Mouse (Mus musculus) neural tube, embryonic 13.5 days (tissue): ENCODE data around the gene Npc1l1. TPM values are rescaled to one million over a fixed set of nuclear protein-coding genes. Genes with fewer than 3 reads are reported as not detected.
"Not testable (repeated sequence)": the region's sequence is repeated elsewhere in the genome, so short reads cannot be mapped to it uniquely, and the experiment has no call there.

Experiments
- ATAC-seq: fragments of 200-750 bp; cut with Nextera tagmentation; 2 replicates; pipeline ENCODE4 v1.8.0; 2017; ENCODE audit warnings: low read depth, mild to moderate bottlenecking, moderate TSS enrichment, moderate library complexity
- H3K27ac ChIP-seq: fragments of 300-500 bp; sonication (generic); replicated peaks from 2 replicates; pipeline ENCODE4 v1.5.1; 2015; ENCODE audit warnings: moderate library complexity, mild to moderate bottlenecking, inconsistent platforms
- H3K27me3 ChIP-seq: fragments of 300-500 bp; sonication (generic); 2 replicates; pipeline ENCODE4 v1.6.1; 2015; ENCODE audit warnings: mild to moderate bottlenecking, inconsistent platforms
- H3K36me3 ChIP-seq: fragments of 300-500 bp; sonication (generic); 2 replicates; pipeline ENCODE4 v1.6.1; 2015; ENCODE audit warnings: mild to moderate bottlenecking, inconsistent platforms
- H3K4me1 ChIP-seq: fragments of 300-500 bp; sonication (generic); replicated peaks from 2 replicates; pipeline ENCODE4 v1.6.1; 2015; ENCODE audit warnings: inconsistent platforms
- H3K4me2 ChIP-seq: fragments of 300-500 bp; sonication (generic); 2 replicates; pipeline ENCODE4 v1.6.1; 2015; ENCODE audit warnings: inconsistent platforms, mild to moderate bottlenecking, moderate library complexity
- H3K4me3 ChIP-seq: fragments of 300-500 bp; sonication (generic); 2 replicates; pipeline ENCODE4 v1.5.1; 2015; ENCODE audit warnings: mild to moderate bottlenecking, inconsistent platforms
- H3K9ac ChIP-seq: fragments of 300-500 bp; sonication (generic); 2 replicates; pipeline ENCODE4 v1.6.1; 2015; ENCODE audit warnings: moderate library complexity, mild to moderate bottlenecking, inconsistent platforms
- H3K9me3 ChIP-seq: fragments of 300-500 bp; sonication (generic); 2 replicates; pipeline ENCODE4 v1.6.1; 2016; ENCODE audit warnings: inconsistent platforms
- WGBS: fragments of 180-500 bp; shearing (Covaris S2); methylation state at CpG from one replicate; pipeline ENCODE4 v1.1.7; 2015; 5-methylcytosine and 5-hydroxymethylcytosine counted together
- polyA plus RNA-seq: library from polyadenylated mRNA; unstranded; fragments of >200 nt; fragmentation: Nextera tagmentation; extraction: Ambion mirVana; gene quantifications from 2 replicates; pipeline ENCODE4 v1.2.1, GENCODE M21; 2015

Gene Npc1l1
- not detected in 2 replicates for polyA plus RNA-seq

DNA sequence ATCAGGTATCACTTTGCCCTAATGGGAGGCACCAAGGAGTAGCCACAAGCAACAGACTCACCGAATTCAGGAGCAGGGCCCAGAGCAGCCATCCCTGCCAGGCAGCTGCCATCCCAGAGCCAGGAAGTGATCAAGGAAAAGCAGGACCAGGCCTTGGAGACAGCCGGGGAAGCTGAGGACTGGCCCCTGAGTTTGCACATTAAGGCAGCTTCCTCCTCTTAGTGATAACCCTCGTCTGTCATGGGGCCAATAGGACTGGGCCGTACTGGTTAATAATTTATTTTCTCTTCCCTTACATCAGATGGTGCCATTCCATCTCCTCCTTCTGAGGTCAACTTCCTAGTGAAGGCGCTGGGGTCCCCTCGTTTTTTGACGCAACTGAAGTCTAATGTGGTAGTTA is at the start of gene Npc1l1:
Npc1l1 (minus strand) TSS at position 132 of the 400 bp plus-strand sequence.
- Histone ChIP-seq H3K9me3 (peaks cover 2% of the 10 kb centered on the region; the same call in 1 of the 2 replicates), H3K4me3 (no peak within 1 kb of the TSS), H3K9ac (no peak within 1 kb of the TSS), H3K27ac (no peak within 1 kb of the TSS), H3K4me2 (no peak within 1 kb of the TSS), H3K36me3 (no peaks in the 10 kb centered on the region), H3K4me1 (no peaks in the 10 kb centered on the region), H3K27me3 (no peaks in the 10 kb centered on the region)
- no peak for ATAC-seq
- WGBS, result 81% methylated on average over 7 of the region's 7 CpGs

DNA sequence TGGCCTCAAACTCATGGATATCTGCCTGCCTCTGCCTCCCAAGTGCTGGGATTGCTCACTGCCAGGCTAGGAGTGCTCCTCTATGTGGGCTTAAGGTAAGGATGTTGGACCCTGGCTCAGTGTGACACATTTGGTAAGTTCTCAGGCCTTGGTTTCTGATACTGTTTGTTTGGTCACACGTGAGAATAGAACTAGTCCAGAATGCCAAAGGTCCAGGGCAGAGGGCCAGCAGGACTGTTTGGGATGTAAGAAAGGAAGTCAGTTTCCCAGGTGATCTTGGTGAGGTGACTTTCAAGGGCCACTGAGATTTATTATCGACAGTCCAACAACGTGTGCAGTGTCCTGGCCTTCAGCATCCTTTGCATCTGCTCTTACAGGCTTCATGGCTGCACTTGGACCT is 46.5 kb upstream of the Npc1l1 start:
- Histone ChIP-seq H3K27me3 (no peaks in the 10 kb centered on the region), H3K27ac (no peak overlapping the region), H3K4me2 (no peak overlapping the region), H3K36me3 (peaks cover 8% of the 10 kb centered on the region), H3K4me3 (no peak overlapping the region), H3K9me3 (no peaks in the 10 kb centered on the region), H3K4me1 (peaks cover 30% of the 10 kb centered on the region), H3K9ac (no peak overlapping the region)
- WGBS, result 84% methylated on average over 3 of the region's 3 CpGs
- ATAC-seq, result no peak

DNA sequence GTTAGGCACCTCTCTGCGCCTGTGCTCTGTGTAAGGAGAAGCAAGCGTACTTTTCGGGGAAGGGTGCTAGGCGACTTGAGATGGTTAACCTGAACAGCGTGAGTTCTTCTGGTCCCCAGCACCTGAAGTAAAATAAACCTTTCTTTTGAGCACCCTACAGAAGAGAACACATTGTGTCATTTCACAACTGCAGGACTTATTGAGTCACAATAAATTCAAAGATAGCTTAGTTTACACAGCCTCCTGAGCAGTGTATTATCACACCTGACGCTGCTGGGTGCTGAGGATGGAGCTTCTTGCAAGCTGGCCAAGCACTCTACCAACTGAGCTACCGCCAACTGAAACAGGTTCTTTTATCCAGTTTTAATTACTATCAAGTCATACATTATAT is 45.1 kb upstream of the Npc1l1 start:
- WGBS, result 21% methylated on average over 7 of the region's 7 CpGs

DNA sequence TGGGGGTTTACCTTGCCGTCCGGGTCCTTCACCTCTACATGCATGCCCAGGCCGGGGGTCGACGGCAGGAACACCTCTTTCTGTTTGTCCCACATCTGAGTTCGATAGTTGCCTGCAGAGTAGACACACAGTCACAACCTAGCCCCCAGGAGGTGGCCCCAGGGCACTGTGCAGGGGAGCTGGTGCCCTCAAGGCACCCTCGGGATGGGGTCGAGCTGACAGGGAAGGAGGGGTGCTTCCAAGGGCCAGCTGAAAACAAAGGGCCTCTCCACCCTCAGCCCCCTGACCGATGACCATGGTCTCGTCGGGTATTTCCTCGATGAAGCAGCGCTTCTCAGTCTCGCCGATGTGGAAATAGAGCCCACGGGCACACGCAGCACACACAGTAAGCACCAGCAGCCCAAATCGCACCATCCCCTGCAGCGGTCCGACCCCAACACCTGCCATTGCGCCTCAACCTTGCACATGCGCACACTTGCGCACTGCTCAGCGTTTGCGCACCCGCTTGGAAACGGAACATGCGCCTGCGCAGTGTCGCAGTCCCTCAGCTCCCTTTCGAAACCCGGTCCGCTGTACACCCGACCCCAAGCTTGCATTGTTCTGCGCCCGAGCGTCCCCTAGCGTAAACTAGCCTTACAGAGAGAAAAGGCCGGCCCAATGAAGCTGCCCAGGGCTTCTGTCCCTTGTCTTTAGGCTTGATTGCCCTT is 44.6 kb upstream of the Npc1l1 start, which contains the start of gene Tmed4:
Tmed4 (minus strand) TSS at position 484 of the 707 bp plus-strand sequence.
- Histone ChIP-seq H3K27ac (peak within 1 kb of the TSS; percentile 90), H3K9me3 (no peaks in the 10 kb centered on the region), H3K27me3 (no peaks in the 10 kb centered on the region), H3K4me3 (peak within 1 kb of the TSS; percentile 92), H3K9ac (peak within 1 kb of the TSS; percentile 96), H3K36me3 (peaks cover 24% of the 10 kb centered on the region), H3K4me2 (peak within 1 kb of the TSS; percentile 85), H3K4me1 (peaks cover 30% of the 10 kb centered on the region)
- peak; percentile 97 for ATAC-seq
- under 1% methylated on average over 39 of the region's 39 CpGs for WGBS

More for the DNA sequence above, 45.1 kb upstream of the Npc1l1 start:
- Histone ChIP-seq H3K27ac (peak overlapping the region; percentile 90), H3K9ac (peak overlapping the region; percentile 96), H3K27me3 (no peaks in the 10 kb centered on the region), H3K4me3 (peak overlapping the region; percentile 92), H3K36me3 (peaks cover 20% of the 10 kb centered on the region), H3K4me1 (peaks cover 30% of the 10 kb centered on the region), H3K4me2 (peak overlapping the region; percentile 85), H3K9me3 (no peaks in the 10 kb centered on the region)
- ATAC-seq, result peak; percentile 40

DNA sequence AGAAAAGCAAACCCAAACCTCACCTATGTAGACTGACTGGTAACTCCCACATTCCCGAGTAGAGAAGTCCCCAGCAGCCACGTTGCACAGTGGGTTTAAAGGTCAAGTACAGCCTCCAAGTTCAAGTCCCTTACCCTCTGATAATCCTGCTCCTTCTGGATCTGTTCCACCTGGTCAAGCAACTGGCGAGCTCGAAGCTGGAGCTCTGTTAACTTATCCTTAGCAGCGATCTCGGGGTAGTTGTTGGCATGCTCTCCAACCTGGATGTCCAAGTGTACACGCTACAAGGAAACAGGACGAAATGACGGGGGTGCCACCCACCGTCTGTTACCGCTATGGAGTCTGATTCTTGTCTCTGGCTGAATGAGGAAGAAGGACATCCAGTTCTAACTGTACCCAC is 43.7 kb upstream of the Npc1l1 start:
- WGBS, result 70% methylated on average over 11 of the region's 11 CpGs
- Histone ChIP-seq H3K4me2 (peak overlapping the region; percentile 85), H3K9me3 (no peaks in the 10 kb centered on the region), H3K9ac (peak overlapping the region; percentile 96), H3K27me3 (no peaks in the 10 kb centered on the region), H3K4me3 (peak overlapping the region; percentile 92), H3K36me3 (peaks cover 27% of the 10 kb centered on the region), H3K27ac (no peak overlapping the region), H3K4me1 (peaks cover 33% of the 10 kb centered on the region)
- no peak for ATAC-seq

DNA sequence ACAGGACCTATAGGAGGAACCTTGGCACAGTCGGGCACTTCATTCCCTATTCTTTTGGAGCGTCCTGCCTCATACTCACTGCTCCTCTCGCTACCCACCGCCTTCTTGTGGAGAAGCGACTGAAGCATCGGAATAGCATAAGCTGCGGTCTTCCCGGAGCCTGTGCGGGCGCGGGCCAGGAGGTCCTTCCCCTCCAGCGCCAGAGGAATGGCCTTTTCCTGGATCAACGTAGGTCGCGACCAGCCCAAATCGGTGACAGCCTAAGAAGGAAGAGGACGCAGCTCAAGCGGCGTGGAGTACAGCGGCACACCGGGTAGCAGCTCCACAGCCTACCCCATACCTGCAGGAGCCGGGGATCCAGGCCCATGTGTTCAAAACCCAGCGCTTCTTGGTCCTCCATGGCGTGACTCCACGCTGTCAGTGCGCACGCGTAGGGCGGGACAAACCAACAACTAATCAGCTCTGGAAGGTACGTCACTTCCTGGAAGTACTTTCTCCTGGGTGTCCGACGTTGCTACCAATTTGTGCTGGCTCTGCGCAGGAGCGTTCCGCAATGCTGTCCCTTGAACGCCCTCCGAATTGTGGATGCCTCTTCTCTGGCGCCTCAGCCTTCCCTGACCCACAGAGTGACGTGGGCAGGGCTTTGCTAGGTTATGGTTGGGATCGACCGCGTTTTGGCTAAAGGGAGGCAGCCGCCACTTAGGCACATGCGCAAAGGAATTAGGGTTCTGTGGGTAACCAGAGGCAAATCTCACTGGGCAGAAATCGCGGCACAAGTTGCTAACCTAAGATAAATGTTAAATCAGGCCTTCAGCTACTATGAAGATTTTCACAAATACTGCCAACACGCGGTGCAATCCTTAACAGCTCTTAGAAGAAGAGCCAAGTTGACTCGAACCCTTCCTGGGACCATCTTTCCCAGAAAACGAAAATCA is 37.6 kb upstream of the Npc1l1 start, which contains the start of gene Ddx56:
Ddx56 (minus strand) TSS at position 453 of the 935 bp plus-strand sequence.
- H3K4me2 ChIP-seq, result peak within 1 kb of the TSS; percentile 94
- H3K4me3 ChIP-seq, result peak within 1 kb of the TSS; percentile 65
- H3K27ac ChIP-seq, result peak within 1 kb of the TSS; percentile 96
- WGBS, result 2% methylated on average over 50 of the region's 50 CpGs
- no peaks in the 10 kb centered on the region for H3K27me3 ChIP-seq
- peak within 1 kb of the TSS; percentile 90 for H3K9ac ChIP-seq
- H3K9me3 ChIP-seq, result no peaks in the 10 kb centered on the region
- ATAC-seq, result peak; percentile 97
- H3K36me3 ChIP-seq, result peaks cover 65% of the 10 kb centered on the region
- peaks cover 30% of the 10 kb centered on the region for H3K4me1 ChIP-seq

DNA sequence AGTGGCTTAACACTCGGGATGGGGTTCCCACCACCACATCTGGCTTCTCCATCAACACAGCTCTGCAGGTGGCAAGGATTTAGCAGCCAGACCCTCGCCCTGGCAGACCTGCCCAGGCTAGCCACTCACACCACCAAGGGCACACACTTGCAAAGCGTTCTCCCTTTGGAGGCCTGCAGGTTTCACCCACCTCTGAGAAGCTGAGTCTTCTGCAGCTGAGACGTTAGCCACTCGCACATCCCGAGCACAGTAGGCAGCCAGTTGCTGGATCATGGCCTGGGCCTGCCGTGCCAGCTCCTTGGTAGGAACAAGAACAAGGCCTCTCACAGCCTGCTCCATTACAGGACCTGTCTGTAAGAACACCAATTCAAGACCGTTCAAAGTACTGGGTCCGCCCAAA is 36.7 kb upstream of the Npc1l1 start:
- Histone ChIP-seq H3K9ac (peak overlapping the region; percentile 90), H3K27ac (no peak overlapping the region), H3K4me3 (peak overlapping the region; percentile 65), H3K27me3 (no peaks in the 10 kb centered on the region), H3K4me2 (peak overlapping the region; percentile 94), H3K4me1 (peaks cover 20% of the 10 kb centered on the region), H3K9me3 (no peaks in the 10 kb centered on the region), H3K36me3 (peaks cover 68% of the 10 kb centered on the region)
- ATAC-seq, result 0 out of 2 replicates have a peak, but pooled peaks have one; percentile 3
- 72% methylated on average over 9 of the region's 9 CpGs for WGBS

DNA sequence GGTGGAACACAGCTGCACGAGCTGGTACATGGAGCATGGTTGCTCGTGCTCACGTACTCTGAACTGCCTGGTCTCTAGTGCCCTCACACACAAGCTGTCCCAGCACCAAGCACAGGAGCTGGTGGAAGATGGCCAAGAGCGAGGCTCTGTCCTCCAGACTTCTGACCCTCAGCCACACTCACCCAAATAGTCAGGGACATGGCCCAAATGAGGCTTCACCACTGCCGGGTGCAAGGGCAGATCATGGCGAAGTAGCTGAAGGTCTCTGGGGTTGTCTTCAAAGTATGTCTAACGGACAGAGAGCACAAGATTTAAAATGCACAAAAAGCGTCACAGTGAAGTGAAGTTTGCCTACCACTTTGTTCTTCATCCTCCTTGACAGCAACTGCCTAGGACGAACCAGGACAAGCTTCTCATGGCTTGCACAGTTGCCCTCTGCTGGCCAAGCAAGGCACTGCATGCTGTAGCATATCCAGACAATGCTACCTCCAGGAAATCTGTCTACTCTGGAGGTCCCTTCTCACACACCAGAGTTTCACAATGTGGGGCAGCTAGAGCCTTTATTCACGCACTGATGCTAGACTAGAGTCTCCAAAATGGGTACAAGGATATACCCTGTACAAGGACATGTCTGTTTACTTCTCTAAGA is 31.6 kb upstream of the Npc1l1 start:
- H3K27ac ChIP-seq, result no peak overlapping the region
- H3K4me1 ChIP-seq, result peaks cover 6% of the 10 kb centered on the region
- H3K4me2 ChIP-seq, result no peak overlapping the region
- WGBS, result 76% methylated on average over 10 of the region's 10 CpGs
- H3K9ac ChIP-seq, result no peak overlapping the region
- H3K9me3 ChIP-seq, result no peaks in the 10 kb centered on the region
- H3K4me3 ChIP-seq, result no peak overlapping the region
- peaks cover 91% of the 10 kb centered on the region for H3K36me3 ChIP-seq
- peak; percentile 59 for ATAC-seq
- no peaks in the 10 kb centered on the region for H3K27me3 ChIP-seq

DNA sequence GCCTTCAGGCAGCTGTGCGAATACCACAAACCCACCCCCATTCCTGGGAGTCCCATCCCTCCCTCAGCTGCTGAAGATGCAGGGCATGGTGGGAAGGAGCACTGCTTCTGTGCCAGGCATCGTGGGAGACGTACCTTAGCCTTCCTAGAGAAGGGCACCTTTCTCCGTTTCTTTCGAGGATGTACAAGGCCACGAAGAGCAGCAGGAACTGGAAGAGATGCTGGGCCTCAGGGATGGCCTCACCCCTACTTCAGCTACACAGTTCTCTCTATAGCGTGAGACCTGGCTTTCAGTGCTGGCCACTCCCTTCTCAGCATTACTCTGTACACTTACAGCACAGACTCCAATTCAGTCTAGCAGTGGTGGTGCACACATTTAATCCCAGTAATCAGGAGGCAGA is 29.5 kb upstream of the Npc1l1 start:
- peaks cover 71% of the 10 kb centered on the region for H3K36me3 ChIP-seq
- no peak overlapping the region for H3K4me2 ChIP-seq
- no peaks in the 10 kb centered on the region for H3K27me3 ChIP-seq
- H3K27ac ChIP-seq, result no peak overlapping the region
- H3K4me3 ChIP-seq, result no peak overlapping the region
- 92% methylated on average over 7 of the region's 7 CpGs for WGBS
- ATAC-seq, result no peak
- no peaks in the 10 kb centered on the region for H3K9me3 ChIP-seq
- H3K9ac ChIP-seq, result no peak overlapping the region
- no peaks in the 10 kb centered on the region for H3K4me1 ChIP-seq

DNA sequence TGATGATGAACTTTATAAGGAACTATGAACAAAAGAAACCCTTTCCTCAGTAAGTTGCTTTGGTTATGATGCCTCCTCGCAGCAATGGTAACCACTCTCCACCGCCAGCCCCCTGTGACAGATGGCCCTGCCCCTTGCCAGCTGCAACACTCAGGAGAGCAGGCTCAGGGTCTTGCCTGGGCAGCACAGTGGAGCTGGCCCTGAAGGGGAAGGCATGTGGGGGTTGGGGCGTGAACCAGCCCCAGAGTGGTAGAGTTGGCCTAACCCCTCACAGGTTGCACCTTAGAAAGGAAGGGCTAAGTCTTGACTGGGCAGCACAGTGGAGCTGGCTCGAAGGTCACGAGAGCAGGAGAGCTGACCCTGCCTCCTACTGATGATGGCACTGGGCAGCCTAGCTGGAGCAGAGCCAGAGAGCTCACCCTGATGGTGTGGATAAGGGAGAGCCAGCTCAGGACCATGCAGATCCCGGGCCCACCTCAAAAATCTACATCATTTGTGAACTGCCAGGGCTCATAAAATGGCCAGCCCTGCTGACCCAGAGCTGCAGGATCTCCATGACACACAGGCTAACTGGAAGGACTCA is 26.6 kb upstream of the Npc1l1 start:
- no peak overlapping the region for H3K27ac ChIP-seq
- H3K4me2 ChIP-seq, result no peak overlapping the region
- ATAC-seq, result no peak
- no peaks in the 10 kb centered on the region for H3K4me1 ChIP-seq
- peaks cover 44% of the 10 kb centered on the region for H3K36me3 ChIP-seq
- WGBS, result 62% methylated on average over 6 of the region's 6 CpGs
- H3K9me3 ChIP-seq, result no peaks in the 10 kb centered on the region
- H3K9ac ChIP-seq, result no peak overlapping the region
- no peak overlapping the region for H3K4me3 ChIP-seq
- H3K27me3 ChIP-seq, result no peaks in the 10 kb centered on the region

DNA sequence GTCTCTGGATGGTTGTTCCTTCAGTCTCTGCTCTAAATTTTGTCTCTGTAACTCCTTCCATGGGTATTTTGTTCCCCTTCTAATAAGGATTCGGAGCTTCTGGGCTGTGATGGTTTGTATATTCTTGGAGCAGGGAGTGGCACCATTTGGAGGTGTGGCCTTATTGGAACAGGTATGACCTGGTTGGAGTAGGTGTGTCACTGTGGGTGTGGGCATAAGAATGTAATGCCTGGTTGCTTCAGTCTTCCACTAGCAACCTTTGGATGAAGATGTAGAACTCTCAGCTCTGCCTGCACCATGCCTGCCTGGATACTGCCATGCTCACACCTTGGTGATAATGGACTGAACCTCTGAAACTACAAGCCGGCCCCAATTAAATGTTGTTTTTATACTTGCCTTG is 24.7 kb upstream of the Npc1l1 start:
- 93% methylated on average over 2 of the region's 2 CpGs for WGBS
- ATAC-seq, H3K27ac ChIP-seq, H3K27me3 ChIP-seq, H3K4me2 ChIP-seq, H3K4me3 ChIP-seq, H3K9me3 ChIP-seq, H3K9ac ChIP-seq, H3K4me1 ChIP-seq: not testable (repeated sequence)
- H3K36me3 ChIP-seq, result peaks cover 24% of the 10 kb centered on the region
